Mouse (Mus musculus): ENCODE results near the gene Hist1h2ak. TPM values are rescaled to one million over a fixed set of nuclear protein-coding genes. Genes with fewer than 3 reads are reported as not detected.
A peak's percentile ranks its signal among the peaks of the same experiment; 100 is the strongest.
"Not testable (repeated sequence)": the region's sequence is repeated elsewhere in the genome, so short reads cannot be mapped to it uniquely, and the experiment has no call there.

Gene Hist1h2ak
- 10 to 100 TPM; 29.4 to 33.4 TPM for total RNA-seq (2021)
- long read RNA-seq, experiment 1 = 0 reads
- long read RNA-seq, experiment 2 = 0 reads

DNA sequence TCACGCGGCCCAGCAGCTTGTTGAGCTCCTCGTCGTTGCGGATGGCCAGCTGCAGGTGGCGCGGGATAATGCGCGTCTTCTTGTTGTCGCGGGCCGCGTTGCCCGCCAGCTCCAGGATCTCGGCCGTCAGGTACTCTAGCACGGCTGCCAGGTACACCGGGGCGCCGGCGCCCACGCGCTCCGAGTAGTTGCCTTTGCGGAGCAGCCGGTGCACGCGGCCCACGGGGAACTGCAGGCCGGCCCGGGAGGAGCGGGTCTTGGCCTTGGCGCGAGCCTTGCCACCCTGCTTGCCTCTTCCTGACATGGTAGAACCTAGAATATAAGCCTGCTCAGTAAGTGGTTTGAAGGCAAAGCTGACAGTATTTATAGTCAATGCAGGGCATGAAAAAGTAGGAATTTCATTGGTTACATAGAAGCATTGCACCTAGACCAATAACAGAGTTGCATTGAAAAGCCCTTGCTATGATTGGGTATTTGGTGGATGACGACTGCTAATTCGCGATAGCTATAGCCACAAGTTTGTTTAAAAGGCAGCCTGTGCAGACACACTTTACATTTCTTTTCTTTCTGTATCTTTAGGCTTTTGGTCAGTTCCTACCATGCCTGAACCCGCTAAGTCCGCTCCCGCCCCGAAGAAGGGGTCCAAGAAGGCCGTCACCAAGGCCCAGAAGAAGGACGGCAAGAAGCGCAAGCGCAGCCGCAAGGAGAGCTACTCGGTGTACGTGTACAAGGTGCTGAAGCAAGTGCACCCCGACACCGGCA lies at the start of gene Hist1h2ak, which contains the start of gene Hist1h2bn:
Gene Hist1h2ak (minus strand): TSS at position 304 of the 762 bp plus-strand sequence.
Gene Hist1h2bn (plus strand): TSS at position 600 of the 762 bp plus-strand sequence.
- intact Hi-C loops (cut with DNase I; ENCODE audit: low total_unique reads); DNase-seq: not testable (repeated sequence)

DNA sequence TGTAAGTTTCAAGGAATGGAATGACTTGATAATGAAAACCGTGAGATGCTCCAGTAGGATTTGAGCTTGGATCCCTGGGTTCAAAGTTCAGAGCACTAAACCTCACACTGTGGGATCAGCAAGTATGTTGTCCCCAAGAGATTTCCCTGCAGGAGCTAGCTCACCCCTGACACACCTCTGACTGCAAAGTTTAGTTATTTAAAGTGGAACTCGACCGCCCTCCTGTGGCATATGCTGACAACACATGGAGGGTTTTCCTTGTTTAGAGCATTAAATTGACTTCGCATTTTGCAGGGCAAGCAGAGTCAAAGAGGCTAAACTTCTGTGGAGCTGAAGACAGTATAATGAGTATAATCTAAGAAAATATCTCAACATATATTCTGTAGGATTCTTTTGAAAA lies 49.4 kb upstream of the Hist1h2ak start:
- DNase-seq; intact Hi-C loops (cut with DNase I; ENCODE audit: low total_unique reads): not testable (repeated sequence)

DNA sequence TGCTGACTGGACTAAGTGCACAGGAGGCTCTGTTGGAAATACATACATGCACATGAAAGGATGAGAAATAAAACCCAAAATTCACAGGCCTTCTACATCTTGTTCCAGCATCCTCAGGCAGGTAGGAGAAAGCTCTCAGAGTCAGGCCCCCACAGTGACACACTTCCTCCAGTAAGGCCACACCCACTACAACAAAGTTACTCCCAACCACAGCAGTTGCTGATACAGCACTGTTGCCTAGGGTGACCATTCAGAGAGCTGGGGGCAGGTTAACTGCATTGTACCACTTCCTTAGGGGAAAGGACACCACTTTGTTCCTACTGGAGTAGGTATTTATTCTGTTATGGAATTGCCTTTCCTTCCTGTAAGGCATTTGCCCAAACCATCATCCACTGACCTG lies 43.5 kb upstream of the Hist1h2ak start:
- intact Hi-C loops (cut with DNase I; ENCODE audit: low total_unique reads); DNase-seq: not testable (repeated sequence)

DNA sequence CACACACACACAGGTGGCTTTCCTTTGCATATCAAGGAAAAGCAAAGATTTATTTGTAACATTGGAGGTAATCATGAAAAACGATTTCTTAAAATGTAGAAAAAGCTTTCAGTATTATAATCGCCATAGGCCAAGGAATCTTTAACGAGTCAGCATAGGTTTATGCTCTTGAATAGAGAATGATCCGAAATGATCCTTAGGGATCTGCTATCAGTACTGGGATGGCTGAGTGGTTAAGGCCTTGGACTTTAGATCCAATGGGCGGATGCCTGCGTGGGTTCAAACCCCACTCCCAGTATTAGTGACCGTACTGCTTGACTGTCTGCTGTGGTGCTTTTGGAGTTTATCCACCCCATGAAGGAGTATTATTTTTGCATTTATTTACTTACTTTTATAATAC lies 42.0 kb upstream of the Hist1h2ak start:
- intact Hi-C loops (cut with DNase I; ENCODE audit: low total_unique reads) = no loop called here
- no peak for DNase-seq

DNA sequence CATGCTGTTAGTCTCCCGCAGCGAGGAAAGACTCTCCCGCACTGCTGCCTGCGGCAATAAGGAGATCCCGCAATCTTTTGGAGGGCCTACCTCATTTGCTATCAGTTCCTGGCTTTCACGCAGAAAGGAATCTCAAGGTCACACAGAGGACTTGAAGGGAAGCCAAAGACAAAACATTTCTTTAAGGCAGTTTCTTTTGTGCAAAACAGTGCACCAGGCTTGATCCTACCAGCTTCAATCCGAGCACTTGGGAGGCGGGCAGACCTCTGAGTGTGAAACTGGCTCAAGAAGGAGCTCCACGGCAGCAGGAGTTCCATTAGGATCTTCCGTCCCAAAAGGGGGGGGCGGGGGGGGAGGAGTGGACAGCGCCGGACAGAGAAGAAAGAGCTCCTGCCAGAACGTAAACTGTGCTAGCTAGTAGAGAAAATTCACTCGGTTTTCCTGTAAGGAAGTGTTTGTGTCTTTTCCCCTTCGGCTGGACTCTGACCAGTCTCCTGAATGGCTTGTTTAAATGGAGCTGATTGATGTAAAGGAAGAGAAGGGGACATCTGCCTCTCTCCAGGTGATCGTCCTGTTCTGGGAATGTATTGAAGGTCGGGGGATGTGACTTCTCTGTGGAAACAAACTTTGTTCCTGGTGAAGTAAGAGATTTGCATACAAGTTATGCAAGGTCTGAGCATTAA lies 37.1 kb upstream of the Hist1h2ak start:
- intact Hi-C loops (cut with DNase I; ENCODE audit: low total_unique reads) = no loop called here

DNA sequence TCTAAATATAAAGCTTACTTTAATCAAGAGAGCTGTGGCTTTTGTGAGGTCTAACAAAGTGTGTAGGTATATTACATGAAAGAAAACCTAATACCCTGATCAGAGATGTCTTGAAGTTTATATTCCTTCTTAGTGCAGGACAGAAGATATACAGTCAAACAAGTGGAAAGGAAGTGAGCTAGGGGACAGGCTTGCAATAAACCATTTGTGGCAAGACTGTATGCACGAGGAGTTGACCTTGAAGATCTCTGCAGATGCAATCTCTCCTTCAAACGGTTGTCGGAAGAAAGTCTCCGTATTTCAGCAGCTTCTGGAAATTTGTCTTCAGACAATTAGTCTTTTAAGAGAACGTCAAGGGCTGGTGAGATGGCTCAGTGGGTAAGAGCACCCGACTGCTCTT lies 36.3 kb upstream of the Hist1h2ak start:
- no peak for DNase-seq
- intact Hi-C loops (cut with DNase I; ENCODE audit: low total_unique reads) = no loop called here

More for the DNA sequence above, 37.1 kb upstream of the Hist1h2ak start:
- no peak for DNase-seq

DNA sequence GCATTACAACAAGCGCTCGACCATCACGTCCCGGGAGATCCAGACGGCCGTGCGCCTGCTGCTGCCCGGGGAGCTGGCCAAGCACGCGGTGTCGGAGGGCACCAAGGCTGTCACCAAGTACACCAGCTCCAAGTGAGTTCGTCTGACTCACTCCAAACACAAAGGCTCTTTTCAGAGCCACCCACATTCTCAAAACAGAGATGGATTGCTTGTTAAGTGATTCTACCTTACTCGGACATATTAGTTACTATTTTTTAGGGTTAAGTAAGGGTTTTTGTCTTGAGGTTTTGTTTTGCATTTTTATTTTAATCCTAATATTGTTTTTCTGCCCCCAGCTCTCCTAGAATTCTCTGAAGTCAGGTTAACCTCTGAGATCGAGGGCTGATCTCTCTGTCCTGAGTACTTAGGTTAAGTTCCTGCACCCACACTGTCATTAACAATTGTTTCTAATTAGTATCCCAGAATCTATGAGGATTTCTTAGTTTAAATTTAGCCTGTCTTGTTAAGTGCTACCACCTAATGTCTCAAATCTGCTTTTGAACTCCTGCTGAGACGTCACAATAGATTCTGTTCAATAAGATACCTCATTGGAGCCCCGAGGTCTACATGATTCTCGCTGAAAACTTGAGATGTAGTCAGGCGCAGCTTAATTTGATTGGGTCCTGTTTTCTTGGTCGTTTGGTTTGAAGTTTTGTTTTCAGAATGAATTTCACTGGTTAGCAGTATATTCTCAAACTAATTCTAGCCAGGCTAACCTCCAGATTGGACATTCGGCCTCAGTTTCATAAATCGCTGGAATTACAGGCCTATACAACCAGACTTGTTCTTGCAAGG lies 34.4 kb upstream of the Hist1h2ak start:
- no peak for DNase-seq
- intact Hi-C loops (cut with DNase I; ENCODE audit: low total_unique reads) = no loop called here

DNA sequence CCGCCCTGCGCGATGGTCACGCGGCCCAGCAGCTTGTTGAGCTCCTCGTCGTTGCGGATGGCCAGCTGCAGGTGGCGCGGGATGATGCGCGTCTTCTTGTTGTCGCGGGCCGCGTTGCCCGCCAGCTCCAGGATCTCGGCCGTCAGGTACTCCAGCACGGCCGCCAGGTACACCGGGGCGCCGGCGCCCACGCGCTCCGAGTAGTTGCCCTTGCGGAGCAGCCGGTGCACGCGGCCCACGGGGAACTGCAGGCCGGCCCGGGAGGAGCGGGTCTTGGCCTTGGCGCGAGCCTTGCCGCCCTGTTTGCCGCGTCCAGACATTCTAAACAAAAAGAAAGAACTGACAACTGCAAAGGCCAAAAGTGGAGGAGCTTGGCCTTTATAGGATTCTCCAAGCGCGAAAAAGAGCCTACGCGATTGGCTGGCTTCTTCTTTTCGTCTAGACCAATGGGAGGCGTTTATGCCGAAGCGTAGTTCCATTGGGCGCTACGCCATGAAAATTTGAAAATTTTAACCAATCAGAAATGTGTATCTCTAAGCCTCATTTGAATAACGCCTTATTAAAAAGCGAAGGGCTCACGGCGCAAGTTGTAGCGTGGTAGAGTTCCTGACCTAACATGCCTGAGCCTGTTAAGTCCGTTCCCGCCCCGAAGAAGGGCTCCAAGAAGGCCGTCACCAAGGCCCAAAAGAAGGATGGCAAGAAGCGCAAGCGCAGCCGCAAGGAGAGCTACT lies 33.4 kb upstream of the Hist1h2ak start, which contains the start of the genes Hist1h2an and Hist1h2bp:
Gene Hist1h2an (minus strand): TSS at position 320 of the 731 bp plus-strand sequence.
Gene Hist1h2bp (plus strand): TSS at position 563 of the 731 bp plus-strand sequence.
- peak; percentile 75 for DNase-seq
- intact Hi-C loops (cut with DNase I; ENCODE audit: low total_unique reads) = not testable (repeated sequence)

DNA sequence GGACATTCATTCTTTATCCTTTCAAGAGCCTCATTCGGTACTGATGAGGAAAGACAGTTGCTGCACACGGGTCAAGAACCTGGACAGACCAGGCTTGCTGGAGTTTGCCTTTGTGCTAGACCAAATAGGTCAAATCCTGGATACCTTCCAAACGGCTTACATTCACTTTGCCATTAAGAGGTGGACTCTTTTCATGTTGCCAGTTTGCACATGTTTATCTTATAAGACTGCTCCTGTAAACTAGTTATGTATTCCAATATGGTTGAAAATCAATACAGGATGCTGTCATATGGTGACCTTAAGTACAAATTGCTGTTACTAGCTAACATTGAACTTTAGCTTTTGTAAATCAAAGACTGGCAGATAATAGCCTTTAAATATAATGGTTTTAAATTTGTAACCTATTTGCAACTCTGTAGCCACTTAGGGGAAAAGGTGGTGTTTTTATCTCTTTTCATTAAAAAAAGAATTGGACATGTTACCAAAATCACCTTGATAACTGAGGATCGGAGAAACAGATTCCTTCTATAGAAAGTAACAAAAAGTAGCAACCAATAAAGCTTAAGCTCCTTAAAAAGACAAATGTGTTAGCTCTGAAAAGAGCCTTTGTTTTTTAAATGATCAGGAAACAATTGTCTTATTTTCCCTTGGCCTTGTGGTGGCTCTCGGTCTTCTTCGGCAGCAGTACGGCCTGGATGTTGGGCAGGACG lies 32.7 kb upstream of the Hist1h2ak start:
- intact Hi-C loops (cut with DNase I; ENCODE audit: low total_unique reads) = no loop called here
- no peak for DNase-seq

DNA sequence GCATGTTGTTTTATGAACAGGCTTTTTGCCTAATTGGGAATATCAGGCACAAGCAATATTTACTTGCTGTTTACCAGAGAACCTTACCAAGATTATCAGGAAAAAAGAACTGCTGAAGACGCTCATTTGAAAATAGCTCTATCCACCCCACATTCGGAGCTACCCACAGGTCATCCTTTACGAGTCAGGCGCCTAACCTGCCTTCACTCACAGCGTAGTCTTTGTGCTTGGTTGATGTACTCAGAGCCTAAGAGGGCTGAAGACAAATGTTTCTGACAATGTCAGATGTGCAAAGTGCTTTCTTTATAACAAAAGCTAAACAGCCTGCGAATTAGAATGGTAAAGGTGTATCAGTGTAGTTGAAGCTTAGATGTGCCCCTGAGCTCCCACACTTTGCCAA lies 30.7 kb upstream of the Hist1h2ak start:
- DNase-seq = no peak
- intact Hi-C loops (cut with DNase I; ENCODE audit: low total_unique reads) = no loop called here

DNA sequence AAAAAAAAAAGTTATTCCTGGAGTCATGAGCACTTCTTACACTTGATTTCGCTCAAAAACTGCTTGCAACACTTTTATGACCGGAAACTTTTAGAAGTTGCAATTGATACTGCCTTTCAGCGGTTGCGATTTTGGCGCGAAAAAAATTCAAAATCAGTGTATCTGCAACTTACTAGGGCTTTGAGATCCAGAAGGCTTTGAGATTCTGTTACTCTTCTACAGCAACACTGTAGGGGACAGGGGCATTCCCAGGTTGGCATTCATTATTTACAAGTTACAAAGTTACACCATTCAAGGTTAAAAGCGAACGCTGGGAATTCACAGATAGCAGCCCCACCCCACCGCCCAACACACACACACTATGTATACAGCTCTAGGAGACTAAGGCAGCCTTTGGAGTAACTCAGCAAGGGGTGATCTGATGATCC lies 30.1 kb upstream of the Hist1h2ak start:
- intact Hi-C loops (cut with DNase I; ENCODE audit: low total_unique reads) = no loop called here
- DNase-seq = no peak

DNA sequence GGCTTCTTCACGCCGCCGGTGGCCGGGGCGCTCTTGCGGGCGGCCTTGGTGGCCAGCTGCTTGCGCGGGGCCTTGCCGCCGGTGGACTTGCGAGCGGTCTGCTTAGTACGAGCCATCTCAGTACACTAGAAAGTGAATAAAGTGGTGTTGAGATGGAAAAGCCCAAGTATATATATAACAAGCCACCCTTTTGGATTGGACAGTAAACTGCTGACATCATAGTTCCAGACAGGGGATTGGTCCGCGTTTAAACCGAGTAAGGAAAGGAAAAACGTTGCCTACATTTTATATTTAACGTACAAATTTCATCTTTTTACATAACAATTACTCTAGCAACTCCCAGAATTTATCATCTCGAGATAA lies 29.6 kb upstream of the Hist1h2ak start, which contains the start of gene Hist1h3i:
Gene Hist1h3i (minus strand): TSS at position 116 of the 363 bp plus-strand sequence.
- intact Hi-C loops (cut with DNase I; ENCODE audit: low total_unique reads) = no loop called here
- peak; percentile 7 for DNase-seq

DNA sequence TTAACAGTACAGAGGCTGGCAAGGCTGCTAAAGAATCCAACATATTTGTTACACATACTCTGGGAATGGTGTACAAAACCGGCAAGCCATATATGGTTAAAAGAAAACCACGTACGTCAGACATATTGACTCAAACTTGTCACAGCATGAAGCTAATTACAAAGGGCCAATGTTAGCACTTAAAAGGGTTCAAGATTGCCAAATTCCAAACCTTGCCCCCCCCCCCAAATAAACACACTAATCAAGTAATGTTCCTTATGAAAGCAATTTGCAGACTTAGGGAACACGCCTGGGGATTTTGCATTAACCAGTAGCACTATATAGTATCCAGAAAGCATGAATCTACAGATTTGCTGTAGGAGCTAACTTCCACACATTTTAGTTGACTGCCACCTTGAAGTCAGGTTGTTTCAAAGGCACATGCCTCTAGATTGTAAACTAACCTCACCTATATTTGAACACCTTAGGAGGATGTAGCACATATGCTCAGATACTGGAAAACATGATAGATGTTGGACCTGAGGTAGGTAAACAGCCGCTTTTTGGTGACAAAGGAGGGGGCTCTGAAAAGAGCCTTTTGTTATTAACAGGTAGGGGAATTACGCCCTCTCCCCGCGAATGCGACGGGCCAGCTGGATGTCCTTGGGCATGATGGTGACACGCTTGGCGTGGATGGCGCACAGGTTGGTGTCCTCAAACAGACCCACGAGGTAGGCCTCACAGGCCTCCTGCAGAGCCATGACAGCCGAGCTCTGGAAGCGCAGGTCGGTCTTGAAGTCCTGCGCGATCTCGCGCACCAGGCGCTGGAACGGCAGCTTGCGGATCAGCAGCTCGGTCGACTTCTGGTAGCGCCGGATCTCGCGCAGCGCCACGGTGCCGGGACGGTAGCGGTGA lies 29.0 kb upstream of the Hist1h2ak start:
- DNase-seq; intact Hi-C loops (cut with DNase I; ENCODE audit: low total_unique reads): not testable (repeated sequence)

DNA sequence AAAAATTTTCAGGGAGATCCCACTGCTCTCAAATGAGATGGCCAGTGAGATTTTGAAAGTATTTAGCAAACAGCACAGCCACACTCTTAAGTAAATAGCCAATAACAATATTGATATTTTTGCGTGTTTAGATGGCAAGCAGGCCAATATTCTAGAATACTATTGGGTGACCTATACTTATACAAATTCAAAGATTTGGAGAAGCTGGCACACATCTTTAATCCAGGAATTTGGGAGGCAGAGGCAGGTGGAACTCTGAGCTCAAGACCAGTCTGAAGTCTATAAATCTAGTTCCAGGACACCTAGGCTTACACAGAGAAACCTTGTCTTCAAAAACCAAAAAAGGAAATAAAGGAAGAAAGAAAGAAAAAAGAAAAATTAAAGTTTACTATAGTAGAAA lies 28.0 kb upstream of the Hist1h2ak start:
- intact Hi-C loops (cut with DNase I; ENCODE audit: low total_unique reads) = no loop called here
- DNase-seq = no peak

DNA sequence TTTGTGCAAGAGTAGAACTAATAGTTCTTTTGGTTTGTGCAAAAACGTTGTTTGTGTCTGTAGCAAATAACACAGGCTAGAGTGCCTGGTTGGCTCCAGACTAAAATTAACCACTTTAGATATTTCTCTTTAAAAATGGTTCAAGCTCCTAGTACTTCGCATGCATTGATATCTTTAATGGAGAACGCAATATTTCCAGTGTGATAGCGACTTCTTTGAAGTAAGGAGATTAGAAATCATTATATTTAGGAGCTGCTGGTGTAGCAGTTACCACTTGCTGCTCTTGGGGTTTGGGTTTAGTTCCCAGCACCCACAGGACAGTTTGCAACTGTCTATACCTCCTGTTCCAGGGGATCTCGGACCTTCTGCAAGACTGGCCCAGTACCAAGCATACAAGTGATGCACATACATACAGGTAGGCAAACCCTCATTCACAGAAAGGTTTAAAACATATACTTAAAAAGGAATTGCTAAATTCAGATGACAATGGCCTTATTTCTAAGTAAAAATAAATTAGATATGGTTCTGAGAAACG lies 27.5 kb upstream of the Hist1h2ak start:
- DNase-seq = no peak
- intact Hi-C loops (cut with DNase I; ENCODE audit: low total_unique reads) = no loop called here

DNA sequence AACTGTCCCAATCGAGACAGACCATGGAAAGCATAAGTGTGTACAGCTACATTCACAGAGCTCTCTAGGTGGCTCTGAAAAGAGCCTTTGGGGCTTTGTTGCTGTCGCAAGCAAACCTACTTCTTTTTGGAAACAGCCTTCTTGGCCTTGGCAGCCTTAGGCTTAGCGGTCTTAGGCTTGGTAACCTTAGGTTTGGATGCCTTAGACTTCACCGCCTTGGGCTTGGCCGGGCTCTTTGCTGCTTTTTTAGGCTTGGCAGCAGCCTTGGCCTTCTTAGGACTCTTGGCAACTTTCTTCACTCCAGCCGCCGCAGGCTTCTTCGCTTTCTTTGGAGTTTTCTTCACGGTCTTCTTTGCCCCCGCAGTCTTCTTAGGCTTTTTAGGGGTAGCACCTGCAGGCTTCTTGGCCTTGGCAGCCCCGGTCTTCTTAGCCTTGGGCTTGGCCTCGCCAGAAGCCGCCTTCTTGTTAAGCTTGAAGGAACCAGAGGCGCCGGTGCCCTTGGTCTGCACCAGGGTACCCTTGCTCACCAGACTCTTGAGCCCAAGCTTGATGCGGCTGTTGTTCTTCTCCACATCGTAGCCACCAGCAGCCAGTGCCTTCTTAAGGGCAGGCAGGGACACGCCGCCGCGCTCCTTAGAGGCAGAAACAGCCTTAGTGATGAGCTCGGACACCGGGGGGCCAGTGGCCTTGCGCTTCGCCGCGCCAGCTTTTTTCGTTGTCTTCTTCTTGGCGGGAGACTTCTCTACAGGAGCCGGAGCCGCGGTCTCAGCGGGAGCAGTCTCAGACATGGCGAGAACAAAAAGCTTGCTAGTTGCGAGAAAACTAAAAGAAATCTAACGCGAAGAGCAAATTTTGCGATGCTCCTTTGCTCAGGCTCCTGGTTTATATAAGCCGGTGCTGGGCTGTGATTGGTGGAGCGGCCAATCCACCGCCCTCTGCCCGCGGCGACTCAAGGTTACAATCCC lies 26.4 kb upstream of the Hist1h2ak start, which contains the start of gene Hist1h1b:
Gene Hist1h1b (minus strand): TSS at position 859 of the 965 bp plus-strand sequence.
- intact Hi-C loops (cut with DNase I; ENCODE audit: low total_unique reads) = no loop called here
- peak; percentile 50 for DNase-seq

All from gastrocnemius, postnatal 14 days (tissue).